Mouse (Mus musculus) yolk sac, embryonic 10.5 days (tissue): ENCODE data around the gene Rad51b.

Experiments used
- DNase-seq: peaks from one replicate; pipeline ENCODE4 v3.0.0-alpha.2; 2017; ENCODE audit warnings: low spot score

Gene Rad51b

GRCm38 (mm10) chr12:79614583-79614953 lies 317.5 kb downstream of the Rad51b start:
- DNase-seq: no peak

GRCm38 (mm10) chr12:79615717-79616316 lies 318.7 kb downstream of the Rad51b start:
- DNase-seq: no peak

- no peak for DNase-seq
Observed at GRCm38 (mm10) chr12:79619009-79619408, 321.9 kb downstream of the Rad51b start.

- no peak for DNase-seq
Observed at GRCm38 (mm10) chr12:79620693-79621092, 323.6 kb downstream of the Rad51b start.

GRCm38 (mm10) chr12:79623308-79623707 lies 326.2 kb downstream of the Rad51b start:
- no peak for DNase-seq

GRCm38 (mm10) chr12:79625699-79626554 lies 328.8 kb downstream of the Rad51b start:
- no peak for DNase-seq

GRCm38 (mm10) chr12:79626555-79627080 lies 329.5 kb downstream of the Rad51b start:
- no peak for DNase-seq

- DNase-seq: no peak
Observed at GRCm38 (mm10) chr12:79627351-79628120, 330.5 kb downstream of the Rad51b start.

- DNase-seq: no peak
Observed at GRCm38 (mm10) chr12:79628121-79628774, 331.2 kb downstream of the Rad51b start.

GRCm38 (mm10) chr12:79629945-79630850 lies 333.1 kb downstream of the Rad51b start:
- no peak for DNase-seq

- DNase-seq: no peak
Observed at GRCm38 (mm10) chr12:79633458-79634106, 336.5 kb downstream of the Rad51b start.

GRCm38 (mm10) chr12:79641570-79642285 lies 344.6 kb downstream of the Rad51b start:
- DNase-seq: peak; percentile 82

- no peak for DNase-seq
Observed at GRCm38 (mm10) chr12:79642715-79643114, 345.6 kb downstream of the Rad51b start.

- no peak for DNase-seq
Observed at GRCm38 (mm10) chr12:79645656-79646055, 348.6 kb downstream of the Rad51b start.

- no peak for DNase-seq
Observed at GRCm38 (mm10) chr12:79646646-79647164, 349.6 kb downstream of the Rad51b start.

GRCm38 (mm10) chr12:79647382-79647781 lies 350.3 kb downstream of the Rad51b start:
- DNase-seq: no peak

- DNase-seq: no peak
Observed at GRCm38 (mm10) chr12:79647976-79648375, 350.9 kb downstream of the Rad51b start.

- DNase-seq: no peak
Observed at GRCm38 (mm10) chr12:79648812-79649700, 352.0 kb downstream of the Rad51b start.
